Mouse (Mus musculus) B cell, adult 62 days (primary cell): ENCODE measurements around the gene Klhl9. TPM values are rescaled to one million over a fixed set of nuclear protein-coding genes. Genes with fewer than 3 reads are reported as not detected.

ENCODE experiments used
- total RNA-seq: library from RNA; stranded (reverse); gene quantifications from 4 replicates; pipeline ENCODE4 v1.2.4, GENCODE M21; 2023

The Klhl9 gene
- total RNA-seq: 14.4 to 16.1 TPM (median 15.0 TPM) in 4 replicates

DNA sequence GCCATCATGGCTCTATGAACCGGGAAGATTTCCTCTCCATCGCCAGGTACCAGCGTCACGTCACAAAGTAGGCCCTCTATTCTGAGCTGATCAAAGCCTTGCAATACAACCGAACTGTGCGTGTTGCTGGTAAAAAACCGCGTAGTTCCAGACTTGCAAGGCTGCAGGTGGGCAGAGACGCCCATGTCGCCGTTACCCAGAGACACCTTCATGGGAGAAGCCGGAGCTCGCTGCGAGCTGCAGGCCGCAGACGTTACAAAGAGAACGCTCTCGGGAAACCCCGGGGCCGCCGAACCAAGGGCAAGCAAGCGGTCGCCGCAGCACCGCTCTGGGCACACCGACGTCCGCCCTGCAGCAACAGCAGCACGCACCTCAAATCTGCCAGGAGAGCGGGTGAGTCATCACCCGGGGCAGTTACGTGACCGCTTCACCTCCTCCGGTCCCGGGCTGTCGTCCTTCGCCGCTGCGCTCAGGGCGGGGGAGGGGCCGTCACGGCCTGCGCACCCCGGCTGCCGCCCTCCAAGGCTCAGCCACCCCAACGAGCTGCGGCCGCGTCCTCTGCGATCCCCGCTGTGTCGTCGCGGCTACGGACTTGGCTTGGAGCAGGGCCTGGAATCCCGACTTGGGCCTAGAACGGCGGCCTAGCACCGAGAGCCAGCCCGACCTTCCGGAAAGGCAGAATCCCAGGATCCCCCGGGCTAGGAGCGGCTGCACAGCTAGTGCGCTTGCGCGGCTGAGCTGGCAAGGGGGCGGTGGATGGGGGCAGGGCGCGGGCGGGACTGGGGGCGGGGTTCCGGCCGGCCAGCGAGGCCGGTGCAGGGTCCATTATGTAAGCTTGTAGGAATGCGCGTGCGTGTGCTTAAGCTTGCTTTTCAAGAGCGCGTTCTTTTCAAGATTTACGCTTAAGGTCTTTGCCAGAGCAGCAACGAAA lies at the start of gene Klhl9, which contains the start of gene Gm26566:
Gene Klhl9 (minus strand): TSS at position 675 of the 931 bp plus-strand sequence.
Gene Gm26566 (plus strand): TSS at position 15 of the 931 bp plus-strand sequence.

DNA sequence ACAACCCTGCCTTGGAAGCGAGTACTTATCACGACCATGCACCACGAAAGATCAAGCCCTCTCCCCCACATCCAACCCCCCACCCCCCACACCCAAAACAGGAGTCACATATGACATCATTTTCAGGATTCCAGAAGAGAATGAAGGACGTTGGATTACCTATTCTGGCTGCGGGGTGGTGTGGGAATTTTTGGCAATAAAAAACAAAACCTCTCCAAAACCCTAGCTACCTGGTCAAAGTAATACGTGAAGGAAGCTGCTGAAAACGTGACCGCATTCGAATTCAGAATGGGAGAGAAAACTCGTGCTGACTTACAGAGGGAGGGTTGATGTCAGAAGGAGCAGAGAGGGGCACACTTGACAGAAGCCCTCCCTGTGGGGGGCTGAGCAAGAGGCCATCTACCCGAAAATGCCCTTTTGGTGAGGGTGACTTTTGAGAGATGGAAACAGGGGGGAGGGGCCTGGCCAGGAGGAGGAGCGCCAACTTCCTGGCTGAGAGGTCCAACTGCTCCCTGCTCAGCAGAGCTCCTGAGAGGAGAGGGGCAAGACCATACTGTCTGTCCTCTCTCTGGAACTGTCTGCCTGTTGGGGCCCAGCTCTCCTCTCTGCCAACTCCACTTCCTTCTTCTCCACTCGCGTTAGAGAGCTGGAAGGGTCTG lies 37.5 kb upstream of the Klhl9 start, which contains the start of gene Gm13283:
Gene Gm13283 (plus strand): TSS at position 510 of the 659 bp plus-strand sequence.

DNA sequence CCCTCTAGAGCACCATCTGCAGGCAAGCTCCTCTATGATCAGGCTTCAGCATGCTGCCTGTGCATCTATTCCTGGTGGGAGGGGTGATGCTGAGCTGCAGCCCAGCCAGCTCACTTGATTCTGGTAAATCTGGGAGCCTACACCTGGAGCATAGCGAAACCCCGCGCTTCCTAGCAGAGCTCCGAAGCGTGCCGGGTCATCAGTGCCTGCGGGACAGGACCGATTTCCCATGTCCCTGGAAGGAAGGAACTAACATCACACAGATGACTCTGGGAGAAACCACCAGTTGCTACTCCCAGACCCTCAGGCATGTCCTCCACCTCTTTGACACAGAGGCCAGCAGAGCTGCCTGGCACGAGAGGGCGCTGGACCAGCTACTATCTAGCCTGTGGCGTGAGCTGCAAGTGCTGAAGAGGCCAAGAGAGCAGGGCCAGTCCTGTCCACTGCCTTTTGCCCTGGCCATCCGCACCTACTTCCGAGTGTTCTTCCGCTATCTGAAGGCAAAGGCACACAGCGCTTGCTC lies 32.6 kb upstream of the Klhl9 start, which contains the start of gene Gm13271:
Gene Gm13271 (plus strand): TSS at position 51 of the 523 bp plus-strand sequence.

DNA sequence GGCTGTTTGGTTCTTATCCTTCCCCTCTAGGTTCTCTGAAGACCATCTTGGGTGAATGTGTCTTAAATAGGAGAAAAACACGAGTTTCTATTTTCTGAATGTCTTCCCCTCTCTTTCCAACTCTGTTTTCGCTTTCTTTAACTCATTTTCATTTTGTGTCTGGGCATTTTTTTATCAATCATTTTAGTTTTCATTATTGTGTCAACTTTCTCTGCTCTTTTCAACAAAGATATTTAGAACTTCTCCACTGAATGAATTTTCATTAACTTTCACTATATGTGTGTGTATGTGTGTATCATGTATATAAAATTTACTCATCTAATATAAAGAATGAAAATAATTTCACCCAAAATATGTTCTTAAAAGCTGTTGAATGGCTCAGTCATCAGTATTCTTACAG lies 31.0 kb downstream of the Klhl9 start, which contains the start of gene Ifnab:
Gene Ifnab (minus strand): TSS at position 101 of the 400 bp plus-strand sequence.

DNA sequence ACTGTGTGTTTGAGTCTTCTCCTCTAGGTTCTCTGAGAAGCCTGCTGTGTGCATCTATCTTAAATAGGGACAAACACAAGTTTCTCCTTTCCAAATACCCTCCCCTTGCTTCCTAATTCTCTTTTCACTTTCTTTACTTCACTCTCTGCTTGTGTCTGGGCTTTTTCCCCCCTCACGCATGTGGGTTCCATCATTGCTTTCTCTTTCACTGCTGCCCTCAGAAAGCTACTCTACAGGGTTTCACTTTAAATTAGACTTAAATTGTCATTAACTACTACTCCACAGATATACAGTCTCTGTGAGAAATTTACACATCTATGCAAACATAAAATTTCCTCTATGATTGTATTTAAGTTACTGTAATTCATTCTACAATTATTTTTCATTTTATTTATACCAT lies 38.5 kb downstream of the Klhl9 start, which contains the start of gene Ifna2:
Gene Ifna2 (minus strand): TSS at position 101 of the 400 bp plus-strand sequence.

DNA sequence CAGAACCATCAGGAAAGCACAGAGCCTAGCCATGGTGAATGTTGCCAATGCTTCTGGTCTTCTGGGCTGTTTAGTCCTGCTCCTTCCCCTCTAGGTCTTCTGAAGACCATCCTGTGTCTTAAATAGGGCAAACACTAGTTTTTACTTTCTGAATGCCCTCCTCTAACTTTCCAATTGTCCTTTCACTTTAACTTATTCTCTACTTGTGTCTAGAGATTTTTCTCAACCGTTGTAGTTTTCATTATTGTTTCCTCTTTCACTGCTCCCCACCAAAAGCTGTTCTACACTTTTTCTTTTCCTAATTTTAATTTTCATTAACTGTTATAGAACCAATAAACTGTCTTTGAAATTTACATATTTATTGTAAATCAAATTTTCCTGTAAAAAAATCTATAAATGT lies 45.4 kb downstream of the Klhl9 start, which contains the start of gene Ifna16:
Gene Ifna16 (minus strand): TSS at position 101 of the 400 bp plus-strand sequence.

Other genes starting within 250 kb of the Klhl9 start
- not detected in 4 replicates for gene Ifnb1, start 199.7 kb downstream of the Klhl9 start, total RNA-seq
- gene Ifna15, start 164.2 kb downstream of the Klhl9 start, total RNA-seq: not detected in 4 replicates
- gene Ifna14, start 150.7 kb downstream of the Klhl9 start, total RNA-seq: not detected in 4 replicates
- gene Ifna9, start 130.1 kb downstream of the Klhl9 start, total RNA-seq: not detected in 4 replicates
- not detected in 4 replicates for gene Ifna12, start 119.1 kb downstream of the Klhl9 start, total RNA-seq
- gene C87499, start 88.1 kb downstream of the Klhl9 start, total RNA-seq: not detected in 4 replicates
- gene Ifna13, start 78.0 kb downstream of the Klhl9 start, total RNA-seq: not detected in 4 replicates
- not detected in 4 replicates for gene Ifna16, start 45.5 kb downstream of the Klhl9 start, total RNA-seq
- not detected in 4 replicates for gene Ifna2, start 38.6 kb downstream of the Klhl9 start, total RNA-seq
- not detected in 4 replicates for gene Ifnab, start 31.1 kb downstream of the Klhl9 start, total RNA-seq
- not detected in 4 replicates for gene Gm26566, start 660 bp downstream of the Klhl9 start, total RNA-seq
- gene Gm13271, start 32.4 kb upstream of the Klhl9 start, total RNA-seq: not detected in 4 replicates
- gene Gm13283, start 37.7 kb upstream of the Klhl9 start, total RNA-seq: not detected in 4 replicates
- gene Gm13290, start 51.4 kb upstream of the Klhl9 start, total RNA-seq: not detected in 4 replicates
- not detected in 4 replicates for gene Gm13289, start 54.5 kb upstream of the Klhl9 start, total RNA-seq
- not detected in 4 replicates for gene Gm13272, start 57.4 kb upstream of the Klhl9 start, total RNA-seq
- not detected in 4 replicates for gene Ifnz, start 59.7 kb upstream of the Klhl9 start, total RNA-seq
- gene Gm13276, start 63.2 kb upstream of the Klhl9 start, total RNA-seq: not detected in 4 replicates
- gene Gm13277, start 66.2 kb upstream of the Klhl9 start, total RNA-seq: not detected in 4 replicates
- not detected in 4 replicates for gene Gm13278, start 69.1 kb upstream of the Klhl9 start, total RNA-seq
- gene Gm13275, start 72.0 kb upstream of the Klhl9 start, total RNA-seq: not detected in 4 replicates
- gene Gm13279, start 74.9 kb upstream of the Klhl9 start, total RNA-seq: not detected in 4 replicates
- gene Gm13285, start 77.2 kb upstream of the Klhl9 start, total RNA-seq: not detected in 4 replicates
- not detected in 4 replicates for gene Gm13287, start 80.8 kb upstream of the Klhl9 start, total RNA-seq
- not detected in 4 replicates for gene Gm13288, start 83.1 kb upstream of the Klhl9 start, total RNA-seq
- not detected in 4 replicates for gene Ifna7, start 93.8 kb upstream of the Klhl9 start, total RNA-seq
- not detected in 4 replicates for gene Ifna11, start 97.5 kb upstream of the Klhl9 start, total RNA-seq
- gene Ifna6, start 105.0 kb upstream of the Klhl9 start, total RNA-seq: not detected in 4 replicates
- not detected in 4 replicates for gene Ifna5, start 113.1 kb upstream of the Klhl9 start, total RNA-seq
- gene Ifna4, start 119.4 kb upstream of the Klhl9 start, total RNA-seq: not detected in 4 replicates
- gene Ifna1, start 127.6 kb upstream of the Klhl9 start, total RNA-seq: not detected in 4 replicates
- gene Ifne, start 157.7 kb upstream of the Klhl9 start, total RNA-seq: not detected in 4 replicates